Mouse (Mus musculus): ENCODE data around the gene Hspa1l. TPM values are rescaled to one million over a fixed set of nuclear protein-coding genes. Genes with fewer than 3 reads are reported as not detected.
"Not testable (repeated sequence)": the region's sequence is repeated elsewhere in the genome, so short reads cannot be mapped to it uniquely, and the experiment has no call there.

Gene Hspa1l
- polyA plus RNA-seq, 1 experiment = not detected

DNA sequence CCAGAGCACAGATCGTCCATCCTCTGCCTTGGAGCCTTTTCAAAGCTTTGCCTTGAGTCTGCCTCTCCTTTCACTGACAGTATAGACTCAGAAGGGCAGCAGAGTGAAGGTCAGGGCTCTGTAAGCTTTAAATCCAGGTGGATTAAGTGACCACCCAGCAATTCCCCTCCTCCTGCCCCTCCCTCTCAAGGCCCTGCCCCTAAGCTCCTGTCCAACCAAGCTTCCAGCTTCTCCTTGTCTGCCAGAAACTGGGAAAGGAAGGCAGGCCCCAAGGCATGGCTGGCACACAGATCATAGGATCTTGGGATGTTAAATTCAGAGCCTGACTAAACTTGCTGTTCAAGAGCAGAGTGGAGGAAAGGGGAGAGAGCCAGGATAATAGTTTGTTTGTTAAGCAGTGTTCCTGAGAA is 7.9 kb upstream of the Hspa1l start:
- TF ChIP-seq POLR2A (IDR thresholded peaks at IDR 0.05; ENCODE audit: insufficient read depth, low read depth, low read length) (no peak), CTCF (IDR thresholded peaks at IDR 0.05; ENCODE audit: insufficient read depth, low read depth, low read length) (no peak)
- Histone ChIP-seq H3K4me3 (ENCODE audit: insufficient read depth, low read depth, low read length) (no peak overlapping the region), H3K27ac (ENCODE audit: insufficient read depth, low read depth, low read length) (no peak overlapping the region), H3K4me1 (ENCODE audit: control insufficient read depth, insufficient read depth, low read length) (peaks cover 3% of the 10 kb centered on the region; the same call in 1 of the 2 replicates)
- WGBS = 16% methylated on average over 1 of the region's 1 CpGs

GRCm38 (mm10) chr17:34965627-34966026 is 6.9 kb upstream of the Hspa1l start:
- H3K4me1 ChIP-seq (ENCODE audit: control insufficient read depth, insufficient read depth, low read length) = peaks cover 5% of the 10 kb centered on the region; the same call in 1 of the 2 replicates
- TF ChIP-seq CTCF (IDR thresholded peaks at IDR 0.05; ENCODE audit: insufficient read depth, low read depth, low read length) (no peak), POLR2A (IDR thresholded peaks at IDR 0.05; ENCODE audit: insufficient read depth, low read depth, low read length) (no peak)
- 56% methylated on average over 5 of the region's 5 CpGs for WGBS
- no peak overlapping the region for H3K4me3 ChIP-seq (ENCODE audit: insufficient read depth, low read depth, low read length)
- no peak overlapping the region for H3K27ac ChIP-seq (ENCODE audit: insufficient read depth, low read depth, low read length)

DNA sequence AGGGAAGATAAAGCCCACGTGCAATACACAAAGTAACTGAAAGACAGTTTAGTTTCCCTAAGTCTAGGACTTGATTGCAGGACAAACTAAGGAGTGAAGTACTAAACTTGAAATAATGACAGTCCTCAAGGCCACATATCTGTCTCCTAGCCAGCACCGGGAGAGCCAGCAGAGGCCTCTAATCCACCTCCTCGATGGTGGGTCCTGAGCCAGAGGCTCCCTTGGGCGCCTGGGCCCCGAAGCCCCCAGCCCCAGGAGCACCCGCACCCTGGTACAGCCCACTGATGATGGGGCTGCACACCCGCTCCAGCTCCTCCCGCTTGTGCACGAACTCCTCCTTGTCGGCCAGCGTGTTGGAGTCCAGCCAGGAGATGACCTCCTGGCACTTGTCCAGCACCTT is 2.7 kb upstream of the Hspa1l start, which contains the start of gene Gm20481:
Gm20481 (plus strand) TSS at position 91 of the 400 bp plus-strand sequence.
- H3K4me3 ChIP-seq (ENCODE audit: insufficient read depth, low read depth, low read length); H3K4me1 ChIP-seq (ENCODE audit: control insufficient read depth, insufficient read depth, low read length); H3K27ac ChIP-seq (ENCODE audit: insufficient read depth, low read depth, low read length): not testable (repeated sequence)
- 68% methylated on average over 9 of the region's 11 CpGs for WGBS

DNA sequence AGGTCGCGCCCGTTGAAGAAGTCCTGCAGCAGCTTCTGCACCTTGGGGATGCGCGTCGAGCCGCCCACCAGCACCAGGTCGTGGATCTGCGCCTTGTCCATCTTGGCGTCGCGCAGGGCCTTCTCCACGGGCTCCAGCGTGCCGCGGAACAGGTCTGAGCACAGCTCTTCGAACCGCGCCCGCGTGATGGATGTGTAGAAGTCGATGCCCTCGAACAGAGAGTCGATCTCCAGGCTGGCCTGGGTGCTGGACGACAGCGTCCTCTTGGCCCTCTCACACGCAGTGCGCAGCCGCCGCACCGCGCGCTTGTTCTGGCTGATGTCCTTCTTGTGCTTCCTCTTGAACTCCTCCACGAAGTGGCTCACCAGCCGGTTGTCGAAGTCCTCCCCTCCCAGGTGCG is 1.7 kb upstream of the Hspa1l start:
- not testable (repeated sequence) for H3K4me1 ChIP-seq (ENCODE audit: control insufficient read depth, insufficient read depth, low read length); H3K27ac ChIP-seq (ENCODE audit: insufficient read depth, low read depth, low read length); H3K4me3 ChIP-seq (ENCODE audit: insufficient read depth, low read depth, low read length)
- WGBS = 31% methylated on average over 22 of the region's 37 CpGs

GRCm38 (mm10) chr17:34971694-34972068 is 822 bp upstream of the Hspa1l start:
- H3K27ac ChIP-seq (ENCODE audit: insufficient read depth, low read depth, low read length); H3K4me1 ChIP-seq (ENCODE audit: control insufficient read depth, insufficient read depth, low read length): not testable (repeated sequence)
- H3K4me3 ChIP-seq (ENCODE audit: insufficient read depth, low read depth, low read length) = peak overlapping the region; percentile 62
- WGBS = under 1% methylated on average over 32 of the region's 43 CpGs

GRCm38 (mm10) chr17:34975581-34976492 is 3.3 kb downstream of the Hspa1l start:
- no peak overlapping the region for H3K27ac ChIP-seq (ENCODE audit: insufficient read depth, low read depth, low read length)
- no peak overlapping the region for H3K4me3 ChIP-seq (ENCODE audit: insufficient read depth, low read depth, low read length)
- no peaks in the 10 kb centered on the region for H3K4me1 ChIP-seq (ENCODE audit: control insufficient read depth, insufficient read depth, low read length)
- WGBS = 87% methylated on average over 3 of the region's 3 CpGs
- TF ChIP-seq POLR2A (IDR thresholded peaks at IDR 0.05; ENCODE audit: insufficient read depth, low read depth, low read length) (no peak), CTCF (IDR thresholded peaks at IDR 0.05; ENCODE audit: insufficient read depth, low read depth, low read length) (no peak)

DNA sequence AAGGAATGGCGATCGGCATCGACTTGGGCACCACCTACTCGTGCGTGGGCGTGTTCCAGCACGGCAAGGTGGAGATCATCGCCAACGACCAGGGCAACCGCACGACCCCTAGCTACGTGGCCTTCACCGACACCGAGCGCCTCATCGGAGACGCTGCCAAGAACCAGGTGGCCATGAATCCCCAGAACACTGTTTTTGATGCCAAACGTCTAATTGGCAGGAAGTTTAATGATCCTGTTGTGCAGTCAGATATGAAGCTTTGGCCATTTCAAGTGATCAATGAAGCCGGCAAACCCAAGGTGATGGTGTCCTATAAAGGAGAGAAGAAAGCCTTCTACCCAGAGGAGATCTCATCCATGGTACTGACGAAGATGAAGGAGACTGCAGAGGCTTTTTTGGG is 4.5 kb downstream of the Hspa1l start:
- WGBS = 94% methylated on average over 20 of the region's 20 CpGs
- Histone ChIP-seq H3K27ac (ENCODE audit: insufficient read depth, low read depth, low read length) (no peak overlapping the region), H3K4me3 (ENCODE audit: insufficient read depth, low read depth, low read length) (no peak overlapping the region), H3K4me1 (ENCODE audit: control insufficient read depth, insufficient read depth, low read length) (no peaks in the 10 kb centered on the region)
- TF ChIP-seq POLR2A (IDR thresholded peaks at IDR 0.05; ENCODE audit: insufficient read depth, low read depth, low read length) (no peak), CTCF (IDR thresholded peaks at IDR 0.05; ENCODE audit: insufficient read depth, low read depth, low read length) (no peak)

- Histone ChIP-seq H3K4me1 (ENCODE audit: control insufficient read depth, insufficient read depth, low read length) (no peaks in the 10 kb centered on the region), H3K4me3 (ENCODE audit: insufficient read depth, low read depth, low read length) (no peak overlapping the region), H3K27ac (ENCODE audit: insufficient read depth, low read depth, low read length) (no peak overlapping the region)
- WGBS = 87% methylated on average over 27 of the region's 27 CpGs
- TF ChIP-seq CTCF (IDR thresholded peaks at IDR 0.05; ENCODE audit: insufficient read depth, low read depth, low read length) (no peak), POLR2A (IDR thresholded peaks at IDR 0.05; ENCODE audit: insufficient read depth, low read depth, low read length) (no peak)
Observed at GRCm38 (mm10) chr17:34978239-34978638, 5.7 kb downstream of the Hspa1l start.

GRCm38 (mm10) chr17:34979631-34980030 is 7.1 kb downstream of the Hspa1l start:
- TF ChIP-seq CTCF (IDR thresholded peaks at IDR 0.05; ENCODE audit: insufficient read depth, low read depth, low read length) (no peak), POLR2A (IDR thresholded peaks at IDR 0.05; ENCODE audit: insufficient read depth, low read depth, low read length) (no peak)
- Histone ChIP-seq H3K4me3 (ENCODE audit: insufficient read depth, low read depth, low read length) (no peak overlapping the region), H3K27ac (ENCODE audit: insufficient read depth, low read depth, low read length) (no peak overlapping the region), H3K4me1 (ENCODE audit: control insufficient read depth, insufficient read depth, low read length) (no peaks in the 10 kb centered on the region)
- 97% methylated on average over 4 of the region's 4 CpGs for WGBS

DNA sequence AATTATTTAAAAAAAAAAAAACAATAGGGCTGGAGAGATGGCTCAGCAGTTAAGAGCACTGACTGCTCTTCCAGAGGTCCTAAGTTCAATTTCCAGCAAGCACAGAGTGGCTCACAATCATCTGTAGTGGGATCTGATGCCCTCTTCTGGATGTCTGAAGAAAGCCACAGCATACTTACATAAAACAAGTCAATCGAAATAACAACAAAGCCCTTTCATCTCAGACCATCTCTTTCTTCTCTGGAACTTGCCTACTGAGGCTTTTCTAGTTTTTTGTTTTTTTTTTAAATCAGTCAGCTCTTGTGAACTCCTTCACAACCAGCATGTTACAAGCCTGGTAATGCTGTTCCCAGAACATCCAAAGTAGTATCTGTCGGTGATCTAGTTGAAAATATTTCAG is 8.2 kb downstream of the Hspa1l start:
- no peak for TF ChIP-seq CTCF (IDR thresholded peaks at IDR 0.05; ENCODE audit: insufficient read depth, low read depth, low read length)
- no peak for TF ChIP-seq POLR2A (IDR thresholded peaks at IDR 0.05; ENCODE audit: insufficient read depth, low read depth, low read length)
- H3K4me3 ChIP-seq (ENCODE audit: insufficient read depth, low read depth, low read length) = no peak overlapping the region
- peak overlapping the region; percentile 12; the same call in 1 of the 2 replicates for H3K27ac ChIP-seq (ENCODE audit: insufficient read depth, low read depth, low read length)
- no peaks in the 10 kb centered on the region for H3K4me1 ChIP-seq (ENCODE audit: control insufficient read depth, insufficient read depth, low read length)
- 13% methylated on average over 2 of the region's 2 CpGs for WGBS
